Mouse (Mus musculus) hindbrain, postnatal 0 days (tissue): Measurements from ENCODE around the gene Fam207a. TPM values are rescaled to one million over a fixed set of nuclear protein-coding genes. Genes with fewer than 3 reads are reported as not detected.
A peak's percentile ranks its signal among the peaks of the same experiment; 100 is the strongest.

Experiments
- ATAC-seq: fragments of 200-750 bp; cut with Nextera tagmentation; 2 replicates; pipeline ENCODE4 v1.8.0; 2017; ENCODE audit warnings: mild to moderate bottlenecking, moderate TSS enrichment, moderate library complexity
- DNase-seq: peaks from one replicate; pipeline ENCODE4 v3.0.0-alpha.2; 2015; ENCODE audit warnings: low spot score
- H3K27ac ChIP-seq: fragments of 300-500 bp; sonication (generic); 2 replicates; pipeline ENCODE4 v1.5.1; 2014; ENCODE audit warnings: mild to moderate bottlenecking
- H3K27me3 ChIP-seq: fragments of 300-500 bp; sonication (generic); 2 replicates; pipeline ENCODE4 v1.6.1; 2014; ENCODE audit warnings: low read length, mixed read lengths; ENCODE audit not compliant: insufficient read depth
- H3K36me3 ChIP-seq: fragments of 300-500 bp; sonication (generic); 2 replicates; pipeline ENCODE4 v1.6.1; 2014; ENCODE audit warnings: low read length, mixed read lengths; ENCODE audit not compliant: insufficient read depth
- H3K4me1 ChIP-seq: fragments of 300-500 bp; sonication (generic); 2 replicates; pipeline ENCODE4 v1.6.1; 2014; ENCODE audit warnings: antibody characterized with exemption, low read length, mixed read lengths; ENCODE audit not compliant: insufficient read depth
- H3K4me2 ChIP-seq: fragments of 300-500 bp; sonication (generic); 2 replicates; pipeline ENCODE4 v1.6.1; 2014; ENCODE audit warnings: low read depth, mild to moderate bottlenecking, low read length, moderate library complexity, mixed read lengths
- H3K4me3 ChIP-seq: fragments of 300-500 bp; sonication (generic); 2 replicates; pipeline ENCODE4 v1.5.1; 2014; ENCODE audit warnings: low read length
- H3K9ac ChIP-seq: fragments of 300-500 bp; sonication (generic); replicated peaks from 2 replicates; pipeline ENCODE4 v1.6.1; 2014; ENCODE audit warnings: mild to moderate bottlenecking, low read length, moderate library complexity, mixed read lengths
- H3K9me3 ChIP-seq: fragments of 300-500 bp; sonication (generic); 2 replicates; pipeline ENCODE4 v1.6.1; 2016; ENCODE audit warnings: low read length, mixed read lengths
- CTCF ChIP-seq: IDR thresholded peaks from 2 replicates; pipeline ENCODE4 v1.5.1; 2016; ENCODE audit warnings: antibody characterized with exemption, control low read depth, low read depth
- WGBS: fragments of 180-500 bp; shearing (Covaris S2); extraction: QIAGEN DNeasy Blood & Tissue Kit; methylation state at CpG from one replicate; pipeline ENCODE4 v1.1.7; 2014; 5-methylcytosine and 5-hydroxymethylcytosine counted together
- polyA plus RNA-seq: library from polyadenylated mRNA; unstranded; fragments of >200 nt; fragmentation: Nextera tagmentation; extraction: Ambion mirVana; gene quantifications from 2 replicates; pipeline ENCODE4 v1.2.1, GENCODE M21; 2015
- total RNA-seq: library from RNA; depleted of rRNA; stranded (reverse); fragments of >200 nt; gene quantifications from 2 replicates; pipeline ENCODE4 v1.2.3, GENCODE M21; 2014

Gene Fam207a
- total and polyA plus RNA-seq, 2 experiments from 2014 or later: 31.8 to 56.2 TPM

GRCm38 (mm10) chr10:77554918-77555317 lies 39.3 kb upstream of the Fam207a start:
- H3K9me3 ChIP-seq: no peaks in the 10 kb centered on the region
- DNase-seq: no peak

GRCm38 (mm10) chr10:77553285-77553684 lies 37.7 kb upstream of the Fam207a start:
- DNase-seq (no peak), ATAC-seq (no peak)
- Histone ChIP-seq H3K4me1 (no peaks in the 10 kb centered on the region), H3K9me3 (no peaks in the 10 kb centered on the region), H3K4me3 (no peak overlapping the region), H3K27ac (no peak overlapping the region), H3K4me2 (no peak overlapping the region), H3K9ac (no peak overlapping the region), H3K27me3 (no peaks in the 10 kb centered on the region), H3K36me3 (no peaks in the 10 kb centered on the region)
- 79% methylated on average over 4 of the region's 4 CpGs for WGBS
- TF ChIP-seq CTCF: no peak

More at GRCm38 (mm10) chr10:77554918-77555317, 39.3 kb upstream of the Fam207a start:
- no peak for ATAC-seq
- no peak overlapping the region for H3K9ac ChIP-seq
- no peak for TF ChIP-seq CTCF
- no peaks in the 10 kb centered on the region for H3K36me3 ChIP-seq
- H3K4me1 ChIP-seq: no peaks in the 10 kb centered on the region
- H3K4me2 ChIP-seq: no peak overlapping the region
- 93% methylated on average over 4 of the region's 4 CpGs for WGBS
- H3K4me3 ChIP-seq: no peak overlapping the region
- H3K27me3 ChIP-seq: no peaks in the 10 kb centered on the region
- no peak overlapping the region for H3K27ac ChIP-seq

GRCm38 (mm10) chr10:77552162-77552561 lies 36.6 kb upstream of the Fam207a start:
- Histone ChIP-seq H3K27me3 (no peaks in the 10 kb centered on the region), H3K27ac (no peak overlapping the region), H3K36me3 (no peaks in the 10 kb centered on the region), H3K4me1 (no peaks in the 10 kb centered on the region), H3K9ac (no peak overlapping the region), H3K9me3 (no peaks in the 10 kb centered on the region), H3K4me3 (no peak overlapping the region), H3K4me2 (no peak overlapping the region)
- DNase-seq (no peak), ATAC-seq (no peak)
- TF ChIP-seq CTCF: no peak
- 93% methylated on average over 5 of the region's 5 CpGs for WGBS

DNA sequence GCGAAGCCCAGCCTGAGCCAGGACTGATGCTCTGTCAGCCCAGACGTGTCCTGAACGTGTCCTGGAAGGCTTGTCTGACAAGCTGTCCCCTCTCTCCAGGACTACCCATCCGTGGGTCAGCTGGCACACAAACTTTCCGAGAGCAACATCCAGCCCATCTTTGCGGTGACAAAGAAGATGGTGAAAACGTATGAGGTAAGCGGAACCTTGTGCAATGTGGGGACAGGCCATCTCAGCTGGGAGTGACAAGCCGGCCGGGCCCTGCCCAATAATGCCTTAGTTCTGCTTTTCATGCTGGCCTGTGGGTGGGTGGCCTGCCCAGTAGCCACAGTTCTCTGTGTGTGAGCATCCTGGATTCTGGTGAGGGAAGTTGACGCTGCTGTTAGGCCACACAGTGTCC lies 35.3 kb upstream of the Fam207a start:
- Histone ChIP-seq H3K4me3 (no peak overlapping the region), H3K27ac (no peak overlapping the region), H3K9ac (no peak overlapping the region), H3K27me3 (no peaks in the 10 kb centered on the region), H3K9me3 (no peaks in the 10 kb centered on the region), H3K4me1 (no peaks in the 10 kb centered on the region), H3K36me3 (no peaks in the 10 kb centered on the region), H3K4me2 (no peak overlapping the region)
- no peak for DNase-seq
- WGBS: 69% methylated on average over 11 of the region's 11 CpGs
- ATAC-seq: no peak
- TF ChIP-seq CTCF: no peak

- Histone ChIP-seq H3K4me3 (no peak overlapping the region), H3K27ac (no peak overlapping the region), H3K27me3 (no peaks in the 10 kb centered on the region), H3K9me3 (no peaks in the 10 kb centered on the region), H3K36me3 (no peaks in the 10 kb centered on the region), H3K4me1 (no peaks in the 10 kb centered on the region), H3K4me2 (no peak overlapping the region), H3K9ac (no peak overlapping the region)
- TF ChIP-seq CTCF: no peak
- 88% methylated on average over 10 of the region's 10 CpGs for WGBS
- DNase-seq (no peak), ATAC-seq (no peak)
These were observed 33.0 kb upstream of the Fam207a start for GRCm38 (mm10) chr10:77548576-77548975.

DNA sequence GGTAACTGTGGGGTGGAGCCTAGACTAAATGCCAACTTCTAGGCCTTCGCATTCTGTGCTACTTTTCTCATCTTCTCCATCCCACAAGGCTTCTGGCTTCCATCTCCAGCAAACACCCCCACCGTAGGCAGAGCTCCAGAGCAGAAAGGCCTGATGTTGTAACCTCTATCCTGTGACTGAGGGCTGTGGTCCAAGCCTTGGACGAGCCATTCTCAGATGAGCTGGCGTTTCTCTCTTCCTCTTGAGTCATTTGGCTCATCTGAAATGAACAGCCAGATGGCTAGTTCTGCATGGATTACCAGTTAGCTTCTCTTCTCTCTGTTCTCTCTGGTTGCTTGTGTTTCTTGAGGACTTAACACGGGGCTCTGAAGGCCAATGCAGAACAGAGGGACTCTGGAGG lies 29.3 kb upstream of the Fam207a start:
- Histone ChIP-seq H3K27me3 (no peaks in the 10 kb centered on the region), H3K4me1 (no peaks in the 10 kb centered on the region), H3K9me3 (no peaks in the 10 kb centered on the region), H3K4me3 (no peak overlapping the region), H3K4me2 (no peak overlapping the region), H3K9ac (no peak overlapping the region), H3K36me3 (no peaks in the 10 kb centered on the region), H3K27ac (no peak overlapping the region; the same call in 1 of the 2 replicates)
- WGBS: 80% methylated on average over 5 of the region's 5 CpGs
- ATAC-seq (no peak), DNase-seq (peak; percentile 10)
- no peak for TF ChIP-seq CTCF

DNA sequence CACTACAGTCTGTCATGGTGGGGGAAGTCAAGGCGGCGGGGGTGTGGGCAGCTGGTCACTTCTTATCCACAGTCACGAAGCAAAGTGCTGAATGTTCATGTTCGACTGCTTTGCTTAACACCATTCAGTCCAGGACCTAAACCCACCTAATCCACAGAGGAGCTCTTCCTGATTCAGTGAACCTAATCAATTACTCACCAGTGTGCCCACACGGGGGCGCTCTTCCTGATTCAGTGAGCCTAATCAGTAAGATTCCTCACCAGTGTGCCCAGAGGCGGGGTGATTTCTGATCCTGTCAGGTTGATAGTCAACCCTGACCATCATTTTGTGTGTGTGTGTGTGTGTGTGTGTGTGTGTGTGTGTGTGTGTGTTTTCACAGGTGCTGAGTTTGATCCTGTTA lies 27.6 kb upstream of the Fam207a start:
- ATAC-seq: no peak
- H3K27me3 ChIP-seq: no peaks in the 10 kb centered on the region
- 49% methylated on average over 7 of the region's 7 CpGs for WGBS
- no peaks in the 10 kb centered on the region for H3K36me3 ChIP-seq
- DNase-seq: peak; percentile 40
- H3K9ac ChIP-seq: no peak overlapping the region
- TF ChIP-seq CTCF: peak; percentile 48
- no peak overlapping the region for H3K4me3 ChIP-seq
- no peaks in the 10 kb centered on the region for H3K4me1 ChIP-seq
- no peak overlapping the region for H3K27ac ChIP-seq
- no peaks in the 10 kb centered on the region for H3K9me3 ChIP-seq
- no peak overlapping the region for H3K4me2 ChIP-seq
